Mouse (Mus musculus): Measurements from ENCODE around the gene Hsd11b2.

DNA sequence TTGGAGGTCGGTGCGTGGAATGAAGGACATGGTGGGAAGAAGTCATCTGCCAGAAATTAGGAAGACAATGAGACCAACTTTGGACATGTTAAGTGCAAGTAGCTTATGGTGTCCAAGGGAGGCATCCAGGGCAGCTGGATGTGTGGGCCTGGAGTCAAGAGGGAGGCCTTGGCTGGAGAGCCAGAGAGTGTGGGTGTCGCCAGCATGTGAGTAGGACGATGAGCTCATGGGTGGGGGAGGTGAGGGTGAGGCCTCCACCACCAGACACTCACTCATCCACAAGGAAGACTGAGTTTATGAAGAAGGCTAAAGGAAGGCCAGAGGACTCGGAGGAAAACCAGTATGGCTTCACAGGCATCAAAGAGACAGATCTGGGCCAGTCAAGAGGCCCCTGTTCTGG is 3.9 kb upstream of the Hsd11b2 start:
- TF ChIP-seq CTCF (IDR thresholded peaks at IDR 0.05; ENCODE audit: borderline replicate concordance, insufficient read depth, low read depth, low read length): no peak
- TF ChIP-seq POLR2A (IDR thresholded peaks at IDR 0.05; ENCODE audit: borderline replicate concordance, insufficient read depth, low read length): no peak

All from cerebellum, adult 2 months (tissue).